Mouse (Mus musculus) ES-E14 (cell line): ENCODE data around the gene Zcchc18.

Source experiments
- HCFC1 ChIP-seq: IDR thresholded peaks from 2 replicates; pipeline ENCODE4 v1.6.1; 2012; ENCODE audit warnings: low read length, inconsistent platforms, borderline replicate concordance; ENCODE audit not compliant: insufficient read depth
- ZC3H11A ChIP-seq: IDR thresholded peaks from 2 replicates; pipeline ENCODE4 v1.6.1; 2012; ENCODE audit warnings: low read depth, mild to moderate bottlenecking, inconsistent platforms, low read length, borderline replicate concordance

DNA sequence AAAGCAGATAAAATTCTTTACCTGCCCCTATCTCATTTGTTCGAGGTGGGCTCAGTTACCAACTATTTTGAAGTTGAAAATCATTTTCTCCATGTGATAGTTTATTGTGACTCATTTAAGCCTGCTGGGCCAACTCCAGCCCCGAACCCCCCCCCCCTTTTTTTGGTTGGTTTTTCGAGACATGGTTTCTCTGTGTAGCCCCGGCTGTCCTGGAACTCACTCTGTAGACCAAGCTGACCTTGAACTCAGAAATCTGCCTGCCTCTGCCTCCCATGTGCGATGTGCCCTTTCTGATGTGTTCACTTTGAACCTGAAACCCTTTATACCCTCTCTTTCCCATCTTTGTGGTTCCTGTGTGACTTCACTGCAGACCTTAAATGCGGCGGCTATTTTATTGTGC lies 45.5 kb downstream of the Zcchc18 start:
- no peak for TF ChIP-seq ZC3H11A
- TF ChIP-seq HCFC1 = no peak
